Mouse (Mus musculus): Measurements from ENCODE around the gene N4bp2. TPM values are rescaled to one million over a fixed set of nuclear protein-coding genes. Genes with fewer than 3 reads are reported as not detected.

Gene N4bp2
- polyA plus RNA-seq, 1 experiment from 2014 or later = 20.5 TPM

GRCm38 (mm10) chr5:65878367-65878766 is 115.0 kb downstream of the N4bp2 start:
- no peaks in the 10 kb centered on the region for H3K9me3 ChIP-seq
- H3K9ac ChIP-seq = no peak overlapping the region
- no peak overlapping the region for H3K4me3 ChIP-seq
- H3K27ac ChIP-seq = no peak overlapping the region
- no peak for ATAC-seq (replicated peaks)
- WGBS = 71% methylated on average over 3 of the region's 3 CpGs
- H3K4me2 ChIP-seq = no peak overlapping the region
- H3K36me3 ChIP-seq (replicated peaks) = no peaks in the 10 kb centered on the region
- no peaks in the 10 kb centered on the region for H3K27me3 ChIP-seq (replicated peaks)
- no peaks in the 10 kb centered on the region for H3K4me1 ChIP-seq

Other genes starting within 250 kb of the N4bp2 start
- 174 and 193 TPM in 2 replicates for gene Smim14, start 226.3 kb upstream of the N4bp2 start, polyA plus RNA-seq (2015; fragmentation: Nextera tagmentation; extraction: Ambion mirVana)
- gene Ube2k, start 226.3 kb upstream of the N4bp2 start, polyA plus RNA-seq (2015; fragmentation: Nextera tagmentation; extraction: Ambion mirVana) = 190 and 191 TPM in 2 replicates
- 45.1 and 46.0 TPM in 2 replicates for gene Pds5a, start 65.2 kb upstream of the N4bp2 start, polyA plus RNA-seq (2015; fragmentation: Nextera tagmentation; extraction: Ambion mirVana)
- 0.41 and 0.52 TPM in 2 replicates for gene Rhoh, start 97.7 kb downstream of the N4bp2 start, polyA plus RNA-seq (2015; fragmentation: Nextera tagmentation; extraction: Ambion mirVana)
- not detected in 2 replicates for gene Chrna9, start 171.4 kb downstream of the N4bp2 start, polyA plus RNA-seq (2015; fragmentation: Nextera tagmentation; extraction: Ambion mirVana)
- gene 9130230L23Rik, start 240.8 kb downstream of the N4bp2 start, polyA plus RNA-seq (2015; fragmentation: Nextera tagmentation; extraction: Ambion mirVana) = 0.18 TPM in 1 of 2 replicates, not detected in the other

Data from midbrain, embryonic 15.5 days (tissue).